Mouse (Mus musculus): ENCODE results near the gene Med28.

DNA sequence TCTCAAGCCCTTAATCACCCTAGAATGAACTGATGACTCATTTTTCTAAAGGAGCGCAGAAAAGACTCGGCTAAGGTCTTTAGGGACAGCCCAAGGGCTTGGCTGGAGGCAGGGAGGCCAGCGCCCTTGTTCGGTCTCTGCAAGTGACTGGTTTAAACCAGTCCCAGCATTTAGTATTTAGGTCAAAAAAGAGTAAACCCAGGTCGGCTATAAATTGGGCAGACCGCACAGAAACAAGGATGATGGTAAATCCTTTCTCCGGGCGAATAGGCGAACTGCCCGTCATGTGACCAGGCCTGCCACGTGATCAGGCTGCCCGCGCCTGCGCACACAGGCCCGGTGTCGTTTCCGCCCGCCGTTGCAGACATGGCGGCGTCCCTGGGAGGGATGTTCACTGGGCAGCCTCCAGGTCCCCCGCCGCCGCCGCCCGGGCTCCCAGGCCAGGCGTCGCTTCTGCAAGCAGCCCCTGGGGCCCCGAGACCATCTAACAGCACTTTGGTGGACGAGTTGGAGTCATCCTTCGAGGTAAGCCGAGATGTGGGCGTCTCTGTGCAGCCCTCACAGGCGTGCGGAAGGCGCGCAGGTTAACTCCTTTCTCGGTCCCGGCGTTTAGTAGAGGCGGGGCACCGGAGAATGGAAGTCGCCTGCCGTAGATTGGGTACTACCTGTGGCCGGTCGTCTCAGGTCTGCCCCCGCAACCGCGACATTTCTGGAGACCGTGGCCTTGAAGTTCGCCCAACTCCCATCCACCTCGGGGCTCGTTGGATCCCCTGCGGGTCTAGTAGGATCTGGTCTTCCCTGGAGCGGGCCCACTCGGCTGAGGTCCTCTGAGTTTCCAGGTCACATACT is at the start of gene Med28:
- TF ChIP-seq CTCF (IDR thresholded peaks at IDR 0.05; ENCODE audit: low read depth), result no peak
- TF ChIP-seq EP300 (IDR thresholded peaks at IDR 0.05; ENCODE audit: low read depth), result no peak
